Mouse (Mus musculus): ENCODE measurements around the gene Rbmx. TPM values are rescaled to one million over a fixed set of nuclear protein-coding genes. Genes with fewer than 3 reads are reported as not detected.

The Rbmx gene
- polyA plus RNA-seq, 1 experiment from 2014 or later = 282 TPM

DNA sequence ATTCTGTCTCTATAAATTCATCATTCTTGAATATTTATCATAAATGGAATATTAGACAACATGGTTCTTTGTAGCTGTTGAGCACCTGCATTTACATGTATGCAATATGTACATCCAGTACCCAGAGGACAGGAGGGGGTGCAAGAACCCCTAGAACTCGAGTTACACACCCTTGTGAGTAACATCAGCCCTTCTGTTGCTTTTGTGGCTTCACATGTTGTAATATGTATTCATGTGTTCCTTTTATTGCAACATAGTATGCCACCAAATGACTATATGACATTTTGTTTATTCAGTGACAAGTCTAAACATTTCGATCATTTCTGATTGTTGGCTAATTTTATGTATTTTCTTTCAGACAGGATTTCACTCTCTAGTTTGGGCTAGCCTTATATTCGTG lies 15.7 kb downstream of the Rbmx start:
- ATAC-seq (ENCODE audit: low FRiP score) (no peak), DNase-seq (ENCODE audit: low spot score, missing footprints) (no peak)
- Histone ChIP-seq H3K4me1 (ENCODE audit: control insufficient read depth, insufficient read depth, low read length) (no peaks in the 10 kb centered on the region), H3K9me3 (ENCODE audit: control insufficient read depth, low read length) (no peaks in the 10 kb centered on the region), H3K36me3 (ENCODE audit: control insufficient read depth, insufficient read depth, low read length) (peaks cover 4% of the 10 kb centered on the region; the same call in 1 of the 2 replicates), H3K27ac (ENCODE audit: low read depth, low read length) (no peak overlapping the region), H3K4me3 (ENCODE audit: low read depth, low read length) (no peak overlapping the region), H3K4me2 (no peak overlapping the region), H3K9ac (ENCODE audit: low read length) (no peak overlapping the region), H3K27me3 (ENCODE audit: control insufficient read depth, insufficient read depth, low read length) (no peaks in the 10 kb centered on the region)
- 83% methylated on average over 3 of the region's 3 CpGs for WGBS

DNA sequence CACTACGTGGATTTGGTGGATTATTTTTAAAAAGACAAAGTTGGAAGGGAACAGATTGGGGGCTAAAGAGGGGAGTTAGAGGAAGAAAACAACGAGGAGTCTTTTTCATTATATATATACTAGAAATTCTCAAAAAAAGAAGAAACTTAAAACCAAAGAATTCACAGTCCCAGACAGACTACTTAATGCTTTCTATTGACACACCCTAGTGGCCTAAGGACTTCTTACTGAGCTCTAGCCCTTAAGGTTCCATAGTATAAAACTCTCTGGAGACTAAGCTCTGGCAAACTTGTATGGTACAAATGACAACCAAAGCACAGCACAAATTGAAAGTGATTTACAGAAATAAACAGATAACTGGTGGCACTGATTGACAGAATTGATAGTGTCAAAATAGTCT lies 18.8 kb downstream of the Rbmx start:
- 94% methylated on average over 2 of the region's 2 CpGs for WGBS

DNA sequence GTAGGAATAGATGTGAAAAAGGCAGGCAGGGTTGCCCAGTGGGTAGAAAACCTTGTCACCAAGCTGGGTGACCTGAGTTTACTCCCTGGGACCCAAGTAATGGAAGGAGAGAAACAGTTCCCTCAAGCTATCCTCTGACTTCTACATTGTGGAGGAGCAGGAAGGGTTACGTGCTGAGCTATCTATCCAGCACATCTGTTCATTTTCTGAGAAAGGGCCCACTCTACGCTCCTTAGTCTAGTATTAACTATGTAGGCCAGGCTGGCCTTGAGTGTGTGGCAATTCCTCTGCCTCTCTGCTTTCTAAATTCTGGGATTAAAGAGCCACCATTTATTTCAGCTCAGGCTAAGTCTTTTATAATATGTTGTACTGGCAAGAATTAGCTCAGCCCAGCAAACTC lies 19.3 kb downstream of the Rbmx start:
- Histone ChIP-seq H3K9me3 (ENCODE audit: control insufficient read depth, low read length) (no peaks in the 10 kb centered on the region), H3K4me1 (ENCODE audit: control insufficient read depth, insufficient read depth, low read length) (no peaks in the 10 kb centered on the region), H3K9ac (ENCODE audit: low read length) (no peak overlapping the region), H3K36me3 (ENCODE audit: control insufficient read depth, insufficient read depth, low read length) (no peaks in the 10 kb centered on the region), H3K4me3 (ENCODE audit: low read depth, low read length) (no peak overlapping the region), H3K27me3 (ENCODE audit: control insufficient read depth, insufficient read depth, low read length) (no peaks in the 10 kb centered on the region), H3K27ac (ENCODE audit: low read depth, low read length) (no peak overlapping the region), H3K4me2 (no peak overlapping the region)
- DNase-seq (ENCODE audit: low spot score, missing footprints) (no peak), ATAC-seq (ENCODE audit: low FRiP score) (no peak)
- 90% methylated on average over 2 of the region's 2 CpGs for WGBS

More for the DNA sequence above, 18.8 kb downstream of the Rbmx start:
- no peaks in the 10 kb centered on the region for H3K9me3 ChIP-seq (ENCODE audit: control insufficient read depth, low read length)
- H3K4me2 ChIP-seq = no peak overlapping the region
- H3K9ac ChIP-seq (ENCODE audit: low read length) = no peak overlapping the region
- DNase-seq (ENCODE audit: low spot score, missing footprints) (no peak), ATAC-seq (ENCODE audit: low FRiP score) (no peak)
- H3K4me1 ChIP-seq (ENCODE audit: control insufficient read depth, insufficient read depth, low read length) = no peaks in the 10 kb centered on the region
- H3K27ac ChIP-seq (ENCODE audit: low read depth, low read length) = no peak overlapping the region
- H3K36me3 ChIP-seq (ENCODE audit: control insufficient read depth, insufficient read depth, low read length) = no peaks in the 10 kb centered on the region
- no peak overlapping the region for H3K4me3 ChIP-seq (ENCODE audit: low read depth, low read length)
- H3K27me3 ChIP-seq (ENCODE audit: control insufficient read depth, insufficient read depth, low read length) = no peaks in the 10 kb centered on the region

DNA sequence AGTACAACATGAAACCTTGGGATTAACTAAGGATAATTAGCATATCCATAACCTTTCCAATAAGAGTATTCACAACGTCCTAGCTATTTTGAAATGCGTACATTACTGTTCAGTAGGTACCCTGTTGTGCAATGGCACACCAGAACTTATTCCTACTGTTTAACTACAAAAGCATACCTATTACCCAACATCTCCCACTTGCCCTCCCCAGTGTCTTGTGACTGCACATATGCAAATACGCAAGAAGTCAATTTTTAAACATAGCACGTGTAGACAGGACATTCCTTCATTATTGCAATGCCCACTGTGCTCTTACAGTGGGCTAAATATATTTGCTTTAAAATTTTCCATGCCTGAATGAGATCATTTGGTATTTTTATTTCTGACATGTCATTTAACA lies 19.9 kb downstream of the Rbmx start:
- H3K4me3 ChIP-seq (ENCODE audit: low read depth, low read length) = no peak overlapping the region
- ATAC-seq (ENCODE audit: low FRiP score) (no peak), DNase-seq (ENCODE audit: low spot score, missing footprints) (no peak)
- H3K9me3 ChIP-seq (ENCODE audit: control insufficient read depth, low read length) = no peaks in the 10 kb centered on the region
- H3K9ac ChIP-seq (ENCODE audit: low read length) = no peak overlapping the region
- H3K36me3 ChIP-seq (ENCODE audit: control insufficient read depth, insufficient read depth, low read length) = no peaks in the 10 kb centered on the region
- H3K27ac ChIP-seq (ENCODE audit: low read depth, low read length) = no peak overlapping the region
- no peaks in the 10 kb centered on the region for H3K4me1 ChIP-seq (ENCODE audit: control insufficient read depth, insufficient read depth, low read length)
- 80% methylated on average over 4 of the region's 4 CpGs for WGBS
- no peak overlapping the region for H3K4me2 ChIP-seq
- no peaks in the 10 kb centered on the region for H3K27me3 ChIP-seq (ENCODE audit: control insufficient read depth, insufficient read depth, low read length)

- ATAC-seq (ENCODE audit: low FRiP score) = no peak
- Histone ChIP-seq H3K9ac (ENCODE audit: low read length) (no peak overlapping the region), H3K4me1 (ENCODE audit: control insufficient read depth, insufficient read depth, low read length) (no peaks in the 10 kb centered on the region), H3K36me3 (ENCODE audit: control insufficient read depth, insufficient read depth, low read length) (no peaks in the 10 kb centered on the region), H3K27ac (ENCODE audit: low read depth, low read length) (no peak overlapping the region), H3K4me3 (ENCODE audit: low read depth, low read length) (no peak overlapping the region), H3K4me2 (no peak overlapping the region), H3K27me3 (ENCODE audit: control insufficient read depth, insufficient read depth, low read length) (no peaks in the 10 kb centered on the region), H3K9me3 (ENCODE audit: control insufficient read depth, low read length) (no peaks in the 10 kb centered on the region)
- DNase-seq (ENCODE audit: low spot score, missing footprints) = no peak
- 69% methylated on average over 2 of the region's 2 CpGs for WGBS
Observed at GRCm38 (mm10) chrX:57364891-57365569, 27.8 kb downstream of the Rbmx start.

- no peaks in the 10 kb centered on the region for H3K27me3 ChIP-seq (ENCODE audit: control insufficient read depth, insufficient read depth, low read length)
- H3K4me1 ChIP-seq (ENCODE audit: control insufficient read depth, insufficient read depth, low read length) = no peaks in the 10 kb centered on the region
- H3K4me3 ChIP-seq (ENCODE audit: low read depth, low read length) = no peak overlapping the region
- no peak for ATAC-seq (ENCODE audit: low FRiP score)
- DNase-seq (ENCODE audit: low spot score, missing footprints) = no peak
- WGBS = 76% methylated on average over 1 of the region's 1 CpGs
- no peaks in the 10 kb centered on the region for H3K9me3 ChIP-seq (ENCODE audit: control insufficient read depth, low read length)
- no peak overlapping the region for H3K27ac ChIP-seq (ENCODE audit: low read depth, low read length)
- H3K9ac ChIP-seq (ENCODE audit: low read length) = no peak overlapping the region
- no peaks in the 10 kb centered on the region for H3K36me3 ChIP-seq (ENCODE audit: control insufficient read depth, insufficient read depth, low read length)
- H3K4me2 ChIP-seq = no peak overlapping the region
Observed at GRCm38 (mm10) chrX:57359316-57359715, 33.5 kb downstream of the Rbmx start.

DNA sequence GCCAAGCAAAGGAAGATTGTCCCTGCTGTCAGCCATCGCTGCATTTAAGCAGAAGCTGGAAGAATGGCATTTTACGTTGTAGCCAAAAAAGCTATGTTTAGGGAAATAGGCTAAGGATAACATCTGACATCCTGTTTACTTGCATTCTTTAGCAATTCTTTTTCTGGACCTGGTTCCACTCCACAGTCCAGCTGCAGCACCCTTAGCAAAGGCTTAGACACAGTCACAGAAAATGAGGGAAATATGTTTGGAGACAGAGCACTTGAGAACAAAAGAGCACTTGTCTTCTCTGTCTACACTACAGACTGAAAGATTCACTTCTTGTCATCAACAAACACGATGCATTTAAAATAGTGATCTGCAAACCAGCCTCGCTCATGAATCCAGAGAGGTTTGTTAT lies 53.6 kb downstream of the Rbmx start:
- DNase-seq (ENCODE audit: low spot score, missing footprints) (no peak), ATAC-seq (ENCODE audit: low FRiP score) (no peak)
- Histone ChIP-seq H3K4me2 (no peak overlapping the region), H3K27me3 (ENCODE audit: control insufficient read depth, insufficient read depth, low read length) (no peaks in the 10 kb centered on the region), H3K27ac (ENCODE audit: low read depth, low read length) (no peak overlapping the region), H3K9me3 (ENCODE audit: control insufficient read depth, low read length) (no peaks in the 10 kb centered on the region), H3K36me3 (ENCODE audit: control insufficient read depth, insufficient read depth, low read length) (no peaks in the 10 kb centered on the region), H3K4me1 (ENCODE audit: control insufficient read depth, insufficient read depth, low read length) (no peaks in the 10 kb centered on the region), H3K4me3 (ENCODE audit: low read depth, low read length) (no peak overlapping the region), H3K9ac (ENCODE audit: low read length) (no peak overlapping the region)
- 84% methylated on average over 4 of the region's 4 CpGs for WGBS

DNA sequence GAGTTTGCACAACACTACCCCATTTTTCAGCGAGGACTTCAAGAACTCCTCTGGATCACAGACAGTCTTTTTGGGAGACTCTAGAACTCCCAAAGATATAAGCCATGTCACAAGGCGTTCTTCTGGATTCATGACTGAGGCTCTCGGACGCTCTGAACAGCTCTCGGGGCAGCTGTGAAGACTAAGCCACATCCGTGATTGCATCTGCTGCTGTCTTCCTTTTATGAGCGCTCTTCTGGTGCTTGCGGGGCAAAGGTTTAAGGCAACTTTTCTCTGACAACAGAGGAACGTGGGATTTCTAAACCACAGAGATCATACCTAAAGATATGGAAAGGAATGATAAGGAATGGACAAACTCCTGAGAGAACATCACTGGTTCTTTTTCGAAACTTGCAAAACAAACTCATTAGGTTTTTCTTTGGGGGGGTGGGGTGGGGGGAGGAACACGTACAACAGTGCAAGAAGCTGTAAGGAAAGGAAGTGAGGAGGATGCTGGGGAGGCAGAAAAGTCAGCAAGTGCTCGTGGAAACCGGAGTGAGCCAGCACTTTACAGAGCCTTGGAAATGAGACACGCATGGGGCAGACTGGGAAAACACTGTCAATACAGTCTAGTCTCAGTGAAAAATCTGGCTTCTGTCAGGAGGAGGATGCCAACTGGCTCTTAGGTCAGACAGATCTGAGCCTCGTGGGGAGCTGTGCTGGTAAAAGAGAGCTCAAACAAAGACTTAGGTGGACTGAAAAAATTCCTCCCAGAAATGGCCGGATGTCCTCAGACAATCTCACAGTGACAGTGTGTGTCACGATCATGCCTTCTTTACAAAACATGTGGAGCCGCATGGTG lies 54.2 kb downstream of the Rbmx start, which contains the start of gene Arhgef6:
Gene Arhgef6, minus strand, starts transcription at position 359 of the 841 bp plus-strand sequence.
- ATAC-seq (ENCODE audit: low FRiP score) (no peak), DNase-seq (ENCODE audit: low spot score, missing footprints) (no peak)
- 73% methylated on average over 18 of the region's 18 CpGs for WGBS
- Histone ChIP-seq H3K36me3 (ENCODE audit: control insufficient read depth, insufficient read depth, low read length) (no peaks in the 10 kb centered on the region), H3K9ac (ENCODE audit: low read length) (no peak within 1 kb of the TSS), H3K4me2 (no peak within 1 kb of the TSS), H3K4me1 (ENCODE audit: control insufficient read depth, insufficient read depth, low read length) (no peaks in the 10 kb centered on the region), H3K27me3 (ENCODE audit: control insufficient read depth, insufficient read depth, low read length) (no peaks in the 10 kb centered on the region), H3K9me3 (ENCODE audit: control insufficient read depth, low read length) (no peaks in the 10 kb centered on the region), H3K4me3 (ENCODE audit: low read depth, low read length) (no peak within 1 kb of the TSS), H3K27ac (ENCODE audit: low read depth, low read length) (no peak within 1 kb of the TSS)

DNA sequence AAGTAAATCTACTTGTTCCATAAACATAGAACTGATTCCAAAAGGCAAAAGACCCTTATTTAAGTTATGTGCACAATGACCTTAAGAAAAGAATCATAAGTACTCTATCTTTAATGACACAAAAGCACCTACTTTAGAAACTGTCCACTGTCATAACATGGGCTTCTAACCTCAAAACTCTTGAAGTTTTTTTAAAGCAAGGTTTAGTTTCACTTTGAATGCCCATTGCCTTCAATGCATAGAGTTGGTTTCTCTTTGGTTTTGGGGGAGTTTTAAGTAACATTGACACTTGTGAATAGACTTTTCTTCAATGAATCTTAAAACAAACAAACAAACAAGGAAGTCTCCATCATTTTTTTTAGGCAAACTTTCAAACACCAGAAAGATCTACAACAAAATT lies 55.3 kb downstream of the Rbmx start:
- Histone ChIP-seq H3K4me1 (ENCODE audit: control insufficient read depth, insufficient read depth, low read length) (no peaks in the 10 kb centered on the region), H3K4me2 (no peak overlapping the region), H3K27ac (ENCODE audit: low read depth, low read length) (no peak overlapping the region), H3K9ac (ENCODE audit: low read length) (no peak overlapping the region), H3K27me3 (ENCODE audit: control insufficient read depth, insufficient read depth, low read length) (no peaks in the 10 kb centered on the region), H3K36me3 (ENCODE audit: control insufficient read depth, insufficient read depth, low read length) (no peaks in the 10 kb centered on the region), H3K9me3 (ENCODE audit: control insufficient read depth, low read length) (no peaks in the 10 kb centered on the region), H3K4me3 (ENCODE audit: low read depth, low read length) (no peak overlapping the region)
- DNase-seq (ENCODE audit: low spot score, missing footprints) (no peak), ATAC-seq (ENCODE audit: low FRiP score) (no peak)

All from midbrain, embryonic 11.5 days (tissue).